Mouse (Mus musculus): ENCODE results near the gene 1700028P14Rik.

1700028P14Rik gene

GRCm38 (mm10) chr19:23607951-23608350 lies 44.7 kb downstream of the 1700028P14Rik start:
- peak; percentile 41 for DNase-seq (ENCODE audit: low read depth, low spot score)

GRCm38 (mm10) chr19:23594950-23595349 lies 57.7 kb downstream of the 1700028P14Rik start:
- peak; percentile 62 for DNase-seq (ENCODE audit: low read depth, low spot score)

GRCm38 (mm10) chr19:23578606-23579355 lies 73.8 kb downstream of the 1700028P14Rik start:
- DNase-seq (ENCODE audit: low read depth, low spot score): peak; percentile 89

- DNase-seq (ENCODE audit: low read depth, low spot score): peak; percentile 64
Measured at GRCm38 (mm10) chr19:23576685-23577084, 75.9 kb downstream of the 1700028P14Rik start.

- DNase-seq (ENCODE audit: low read depth, low spot score): peak; percentile 95
Measured at GRCm38 (mm10) chr19:23563693-23564092, 88.9 kb downstream of the 1700028P14Rik start.

GRCm38 (mm10) chr19:23562588-23562987 lies 90.0 kb downstream of the 1700028P14Rik start:
- no peak for DNase-seq (ENCODE audit: low read depth, low spot score)

GRCm38 (mm10) chr19:23562061-23562460 lies 90.6 kb downstream of the 1700028P14Rik start:
- DNase-seq (ENCODE audit: low read depth, low spot score): no peak

- peak; percentile 81 for DNase-seq (ENCODE audit: low read depth, low spot score)
Measured at GRCm38 (mm10) chr19:23553450-23553849, 99.2 kb downstream of the 1700028P14Rik start.

GRCm38 (mm10) chr19:23545604-23546003 lies 107.0 kb downstream of the 1700028P14Rik start:
- DNase-seq (ENCODE audit: low read depth, low spot score): peak; percentile 77

- DNase-seq (ENCODE audit: low read depth, low spot score): no peak
Measured at GRCm38 (mm10) chr19:23543244-23544004, 109.2 kb downstream of the 1700028P14Rik start.

GRCm38 (mm10) chr19:23542759-23543158 lies 109.9 kb downstream of the 1700028P14Rik start:
- no peak for DNase-seq (ENCODE audit: low read depth, low spot score)

- no peak for DNase-seq (ENCODE audit: low read depth, low spot score)
Measured at GRCm38 (mm10) chr19:23535700-23536099, 116.9 kb downstream of the 1700028P14Rik start.

GRCm38 (mm10) chr19:23531899-23532298 lies 120.7 kb downstream of the 1700028P14Rik start:
- DNase-seq (ENCODE audit: low read depth, low spot score): peak; percentile 37

GRCm38 (mm10) chr19:23523711-23524110 lies 128.9 kb downstream of the 1700028P14Rik start:
- peak; percentile 80 for DNase-seq (ENCODE audit: low read depth, low spot score)

- DNase-seq (ENCODE audit: low read depth, low spot score): peak; percentile 53
Measured at GRCm38 (mm10) chr19:23521831-23522230, 130.8 kb downstream of the 1700028P14Rik start.

- DNase-seq (ENCODE audit: low read depth, low spot score): no peak
Measured at GRCm38 (mm10) chr19:23521071-23521470, 131.5 kb downstream of the 1700028P14Rik start.

GRCm38 (mm10) chr19:23520629-23521028 lies 132.0 kb downstream of the 1700028P14Rik start:
- DNase-seq (ENCODE audit: low read depth, low spot score): peak; percentile 87

GRCm38 (mm10) chr19:23518477-23518876 lies 134.1 kb downstream of the 1700028P14Rik start:
- peak; percentile 61 for DNase-seq (ENCODE audit: low read depth, low spot score)

- DNase-seq (ENCODE audit: low read depth, low spot score): no peak
Measured at GRCm38 (mm10) chr19:23511303-23511702, 141.3 kb downstream of the 1700028P14Rik start.

Measured in brain, adult 2 months (tissue).